Mouse (Mus musculus): ENCODE measurements around the gene Tiam1. TPM values are rescaled to one million over a fixed set of nuclear protein-coding genes. Genes with fewer than 3 reads are reported as not detected.

Gene Tiam1
- polyA plus RNA-seq, 1 experiment from 2014 or later, result 3.7 TPM

GRCm38 (mm10) chr16:89763812-89764211, 379.8 kb downstream of the Tiam1 start:
- Histone ChIP-seq H3K9ac (replicated peaks; ENCODE audit: low read depth) (no peak overlapping the region), H3K36me3 (ENCODE audit: insufficient read depth, low read length) (no peaks in the 10 kb centered on the region), H3K4me2 (replicated peaks; ENCODE audit: low read depth, low read length) (no peak overlapping the region), H3K27me3 (replicated peaks; ENCODE audit: insufficient read depth, low read length) (no peaks in the 10 kb centered on the region), H3K27ac (ENCODE audit: low read length) (no peak overlapping the region), H3K4me3 (ENCODE audit: low read depth, low read length) (no peak overlapping the region), H3K9me3 (ENCODE audit: low read length) (no peaks in the 10 kb centered on the region), H3K4me1 (ENCODE audit: insufficient read depth, low read depth, low read length) (no peaks in the 10 kb centered on the region)
- WGBS, result 71% methylated on average over 2 of the region's 2 CpGs
- no peak for TF ChIP-seq CTCF (IDR thresholded peaks at IDR 0.05)
- no peak for TF ChIP-seq EP300 (IDR thresholded peaks at IDR 0.05)
- DNase-seq (ENCODE audit: low spot score) (no peak), ATAC-seq (no peak)

GRCm38 (mm10) chr16:89762523-89762922, 381.0 kb downstream of the Tiam1 start:
- H3K27me3 ChIP-seq (replicated peaks; ENCODE audit: insufficient read depth, low read length), result no peaks in the 10 kb centered on the region
- H3K36me3 ChIP-seq (ENCODE audit: insufficient read depth, low read length), result no peaks in the 10 kb centered on the region
- H3K9me3 ChIP-seq (ENCODE audit: low read length), result no peaks in the 10 kb centered on the region
- no peak overlapping the region for H3K9ac ChIP-seq (replicated peaks; ENCODE audit: low read depth)
- ATAC-seq (no peak), DNase-seq (ENCODE audit: low spot score) (no peak)
- TF ChIP-seq EP300 (IDR thresholded peaks at IDR 0.05), result no peak
- TF ChIP-seq CTCF (IDR thresholded peaks at IDR 0.05), result no peak
- H3K4me2 ChIP-seq (replicated peaks; ENCODE audit: low read depth, low read length), result no peak overlapping the region
- no peak overlapping the region for H3K4me3 ChIP-seq (ENCODE audit: low read depth, low read length)
- 77% methylated on average over 10 of the region's 10 CpGs for WGBS
- no peaks in the 10 kb centered on the region for H3K4me1 ChIP-seq (ENCODE audit: insufficient read depth, low read depth, low read length)
- H3K27ac ChIP-seq (ENCODE audit: low read length), result no peak overlapping the region

GRCm38 (mm10) chr16:89762096-89762495, 381.5 kb downstream of the Tiam1 start:
- Histone ChIP-seq H3K4me3 (ENCODE audit: low read depth, low read length) (no peak overlapping the region), H3K27me3 (replicated peaks; ENCODE audit: insufficient read depth, low read length) (no peaks in the 10 kb centered on the region), H3K36me3 (ENCODE audit: insufficient read depth, low read length) (no peaks in the 10 kb centered on the region), H3K9me3 (ENCODE audit: low read length) (no peaks in the 10 kb centered on the region), H3K9ac (replicated peaks; ENCODE audit: low read depth) (no peak overlapping the region), H3K4me2 (replicated peaks; ENCODE audit: low read depth, low read length) (no peak overlapping the region), H3K27ac (ENCODE audit: low read length) (no peak overlapping the region), H3K4me1 (ENCODE audit: insufficient read depth, low read depth, low read length) (no peaks in the 10 kb centered on the region)
- 31% methylated on average over 8 of the region's 8 CpGs for WGBS
- TF ChIP-seq CTCF (IDR thresholded peaks at IDR 0.05) (no peak), EP300 (IDR thresholded peaks at IDR 0.05) (peak; percentile 28; the same call in 1 of the 2 replicates)
- no peak for DNase-seq (ENCODE audit: low spot score)
- ATAC-seq, result no peak

GRCm38 (mm10) chr16:89757384-89757783, 386.2 kb downstream of the Tiam1 start:
- TF ChIP-seq EP300 (IDR thresholded peaks at IDR 0.05), result no peak
- TF ChIP-seq CTCF (IDR thresholded peaks at IDR 0.05), result no peak
- no peak for ATAC-seq

GRCm38 (mm10) chr16:89754709-89755108, 388.9 kb downstream of the Tiam1 start:
- Histone ChIP-seq H3K27ac (ENCODE audit: low read length) (no peak overlapping the region), H3K4me3 (ENCODE audit: low read depth, low read length) (no peak overlapping the region), H3K9me3 (ENCODE audit: low read length) (no peaks in the 10 kb centered on the region), H3K27me3 (replicated peaks; ENCODE audit: insufficient read depth, low read length) (no peaks in the 10 kb centered on the region), H3K4me1 (ENCODE audit: insufficient read depth, low read depth, low read length) (no peaks in the 10 kb centered on the region), H3K36me3 (ENCODE audit: insufficient read depth, low read length) (no peaks in the 10 kb centered on the region), H3K9ac (replicated peaks; ENCODE audit: low read depth) (no peak overlapping the region), H3K4me2 (replicated peaks; ENCODE audit: low read depth, low read length) (no peak overlapping the region)
- ATAC-seq (no peak), DNase-seq (ENCODE audit: low spot score) (no peak)
- no peak for TF ChIP-seq EP300 (IDR thresholded peaks at IDR 0.05)
- TF ChIP-seq CTCF (IDR thresholded peaks at IDR 0.05), result no peak
- WGBS, result 88% methylated on average over 3 of the region's 3 CpGs

More at GRCm38 (mm10) chr16:89757384-89757783, 386.2 kb downstream of the Tiam1 start:
- H3K9me3 ChIP-seq (ENCODE audit: low read length), result no peaks in the 10 kb centered on the region
- no peak overlapping the region for H3K9ac ChIP-seq (replicated peaks; ENCODE audit: low read depth)
- no peak for DNase-seq (ENCODE audit: low spot score)
- H3K4me3 ChIP-seq (ENCODE audit: low read depth, low read length), result no peak overlapping the region
- no peaks in the 10 kb centered on the region for H3K4me1 ChIP-seq (ENCODE audit: insufficient read depth, low read depth, low read length)
- H3K36me3 ChIP-seq (ENCODE audit: insufficient read depth, low read length), result no peaks in the 10 kb centered on the region
- 60% methylated on average over 5 of the region's 5 CpGs for WGBS
- no peak overlapping the region for H3K27ac ChIP-seq (ENCODE audit: low read length)
- no peaks in the 10 kb centered on the region for H3K27me3 ChIP-seq (replicated peaks; ENCODE audit: insufficient read depth, low read length)
- H3K4me2 ChIP-seq (replicated peaks; ENCODE audit: low read depth, low read length), result no peak overlapping the region

- 0 out of 2 replicates have a peak, but pooled peaks have one; percentile 38 for ATAC-seq
- WGBS, result 43% methylated on average over 2 of the region's 2 CpGs
These were observed 395.7 kb downstream of the Tiam1 start for GRCm38 (mm10) chr16:89747864-89748263.

GRCm38 (mm10) chr16:89739559-89739958, 404.0 kb downstream of the Tiam1 start:
- TF ChIP-seq EP300 (IDR thresholded peaks at IDR 0.05) (no peak), CTCF (IDR thresholded peaks at IDR 0.05) (no peak)
- Histone ChIP-seq H3K9ac (replicated peaks; ENCODE audit: low read depth) (no peak overlapping the region), H3K36me3 (ENCODE audit: insufficient read depth, low read length) (no peaks in the 10 kb centered on the region), H3K4me3 (ENCODE audit: low read depth, low read length) (no peak overlapping the region), H3K27ac (ENCODE audit: low read length) (no peak overlapping the region), H3K27me3 (replicated peaks; ENCODE audit: insufficient read depth, low read length) (no peaks in the 10 kb centered on the region), H3K9me3 (ENCODE audit: low read length) (no peaks in the 10 kb centered on the region), H3K4me2 (replicated peaks; ENCODE audit: low read depth, low read length) (no peak overlapping the region), H3K4me1 (ENCODE audit: insufficient read depth, low read depth, low read length) (no peaks in the 10 kb centered on the region)
- DNase-seq (ENCODE audit: low spot score), result no peak
- WGBS, result 57% methylated on average over 2 of the region's 2 CpGs
- no peak for ATAC-seq

More at GRCm38 (mm10) chr16:89747864-89748263, 395.7 kb downstream of the Tiam1 start:
- H3K27ac ChIP-seq (ENCODE audit: low read length), result no peak overlapping the region
- peak; percentile 49 for DNase-seq (ENCODE audit: low spot score)
- no peak overlapping the region for H3K4me2 ChIP-seq (replicated peaks; ENCODE audit: low read depth, low read length)
- no peaks in the 10 kb centered on the region for H3K4me1 ChIP-seq (ENCODE audit: insufficient read depth, low read depth, low read length)
- no peak overlapping the region for H3K9ac ChIP-seq (replicated peaks; ENCODE audit: low read depth)
- TF ChIP-seq EP300 (IDR thresholded peaks at IDR 0.05) (0 out of 2 replicates have a peak, but pooled peaks have one; percentile 9), CTCF (IDR thresholded peaks at IDR 0.05) (no peak)
- no peak overlapping the region for H3K4me3 ChIP-seq (ENCODE audit: low read depth, low read length)
- no peaks in the 10 kb centered on the region for H3K9me3 ChIP-seq (ENCODE audit: low read length)
- no peaks in the 10 kb centered on the region for H3K27me3 ChIP-seq (replicated peaks; ENCODE audit: insufficient read depth, low read length)
- H3K36me3 ChIP-seq (ENCODE audit: insufficient read depth, low read length), result no peaks in the 10 kb centered on the region
